Mouse (Mus musculus) left cerebral cortex, postnatal 25 days (tissue): Measurements from ENCODE around the gene Olfr668. TPM values are rescaled to one million over a fixed set of nuclear protein-coding genes. Genes with fewer than 3 reads are reported as not detected.
"Not testable (repeated sequence)": the region's sequence is repeated elsewhere in the genome, so short reads cannot be mapped to it uniquely, and the experiment has no call there.

Source experiments
- DNase-seq, 2 experiments: peaks; one replicate each; pipeline ENCODE4 v3.0.0; 2022; ENCODE audit warnings: low spot score in 2 of 2, mixed read lengths in 1 of 2
- intact Hi-C: fragments of 180-260 bp; cut with DNase I; formaldehyde crosslinking; loops from one replicate; pipeline ENCODE4 v1.15.1; 2025
- total RNA-seq, 2 experiments: library from RNA; stranded (reverse); gene quantifications; 2 replicates each; pipeline ENCODE4 v1.2.3; 2021

Gene Olfr668
- not detected for total RNA-seq

- intact Hi-C loops, result no loop called here
- no peak for DNase-seq
These were observed at the start of gene Olfr668 for GRCm38 (mm10) chr7:104927957-104928356. Gene Olfr668 (minus strand): TSS chr7:104928057.

- intact Hi-C loops, DNase-seq: not testable (repeated sequence)
These were observed 44.6 kb upstream of the Olfr668 start for GRCm38 (mm10) chr7:104972507-104972906.

GRCm38 (mm10) chr7:104962520-104962919 is 34.7 kb upstream of the Olfr668 start, which contains the start of gene Olfr670:
Gene Olfr670 (minus strand): TSS chr7:104962620.
- intact Hi-C loops, result no loop called here
- DNase-seq, result no peak

- intact Hi-C loops, result not testable (repeated sequence)
These were observed 22.4 kb upstream of the Olfr668 start for GRCm38 (mm10) chr7:104950234-104950633.

GRCm38 (mm10) chr7:104933940-104934339 is 6.1 kb upstream of the Olfr668 start, which contains the start of gene Olfr669:
Gene Olfr669 (plus strand): TSS chr7:104934240.
- DNase-seq, result no peak
- intact Hi-C loops, result no loop called here

More at GRCm38 (mm10) chr7:104950234-104950633, 22.4 kb upstream of the Olfr668 start:
- not testable (repeated sequence) for DNase-seq

GRCm38 (mm10) chr7:104921382-104921781 is 6.5 kb downstream of the Olfr668 start, which contains the start of gene Olfr667:
Gene Olfr667 (minus strand): TSS chr7:104921482.
- DNase-seq, result no peak
- intact Hi-C loops, result no loop called here

GRCm38 (mm10) chr7:104895852-104896251 is 32.0 kb downstream of the Olfr668 start, which contains the start of gene Olfr666:
Gene Olfr666 (minus strand): TSS chr7:104895952.
- intact Hi-C loops, result no loop called here
- DNase-seq, result no peak

- DNase-seq, result no peak
- intact Hi-C loops, result no loop called here
These were observed 50.1 kb downstream of the Olfr668 start, which contains the start of gene Olfr665 for GRCm38 (mm10) chr7:104877731-104878130. Gene Olfr665 (plus strand): TSS chr7:104878031.

Other genes with a start within 250 kb of the Olfr668 start
- not detected for gene Olfr661, start 241.6 kb downstream of the Olfr668 start, total RNA-seq
- gene Usp17le, start 150.6 kb downstream of the Olfr668 start, total RNA-seq, result not detected
- gene Usp17lb, start 85.5 kb downstream of the Olfr668 start, total RNA-seq, result not detected
- not detected for gene Usp17la, start 71.0 kb downstream of the Olfr668 start, total RNA-seq
- not detected for gene Olfr665, start 50.0 kb downstream of the Olfr668 start, total RNA-seq
- not detected for gene Olfr666, start 32.1 kb downstream of the Olfr668 start, total RNA-seq
- not detected for gene Olfr667, start 6.6 kb downstream of the Olfr668 start, total RNA-seq
- gene Olfr669, start 6.2 kb upstream of the Olfr668 start, total RNA-seq, result not detected
- not detected for gene Olfr670, start 34.6 kb upstream of the Olfr668 start, total RNA-seq
- gene Olfr671, start 51.1 kb upstream of the Olfr668 start, total RNA-seq, result not detected
- not detected for gene Olfr672, start 74.0 kb upstream of the Olfr668 start, total RNA-seq
- gene Olfr675, start 100.4 kb upstream of the Olfr668 start, total RNA-seq, result not detected
- gene Olfr676, start 104.6 kb upstream of the Olfr668 start, total RNA-seq, result not detected
- gene Olfr677, start 123.3 kb upstream of the Olfr668 start, total RNA-seq, result not detected
- not detected for gene Olfr678, start 136.4 kb upstream of the Olfr668 start, total RNA-seq
- gene Olfr679, start 153.1 kb upstream of the Olfr668 start, total RNA-seq, result not detected
- not detected for gene Olfr680-ps1, start 164.8 kb upstream of the Olfr668 start, total RNA-seq
- not detected for gene Olfr681, start 188.8 kb upstream of the Olfr668 start, total RNA-seq
- not detected for gene Olfr683, start 219.0 kb upstream of the Olfr668 start, total RNA-seq
- not detected for gene Olfr684, start 235.6 kb upstream of the Olfr668 start, total RNA-seq